Mouse (Mus musculus) lung, embryonic 15.5 days (tissue): ENCODE results near the gene Wdr90. TPM values are rescaled to one million over a fixed set of nuclear protein-coding genes. Genes with fewer than 3 reads are reported as not detected.

Experiments used
- ATAC-seq: fragments of 200-750 bp; cut with Nextera tagmentation; 2 replicates; pipeline ENCODE4 v1.8.0; 2017; ENCODE audit warnings: moderate number of reproducible peaks, borderline replicate concordance; ENCODE audit not compliant: low FRiP score, low TSS enrichment; ENCODE audit errors: extremely low read depth
- H3K27ac ChIP-seq: fragments of 300-500 bp; sonication (generic); 2 replicates; pipeline ENCODE4 v1.5.1; 2015; ENCODE audit warnings: moderate library complexity, mild to moderate bottlenecking, inconsistent platforms
- H3K27me3 ChIP-seq: fragments of 300-500 bp; sonication (generic); 2 replicates; pipeline ENCODE4 v1.6.1; 2015; ENCODE audit warnings: inconsistent platforms
- H3K36me3 ChIP-seq: fragments of 300-500 bp; sonication (generic); 2 replicates; pipeline ENCODE4 v1.6.1; 2015; ENCODE audit warnings: inconsistent platforms
- H3K4me1 ChIP-seq: fragments of 300-500 bp; sonication (generic); 2 replicates; pipeline ENCODE4 v1.6.1; 2015; ENCODE audit warnings: inconsistent platforms
- H3K4me2 ChIP-seq: fragments of 300-500 bp; sonication (generic); 2 replicates; pipeline ENCODE4 v1.6.1; 2015; ENCODE audit warnings: inconsistent platforms, mild to moderate bottlenecking, moderate library complexity
- H3K4me3 ChIP-seq: fragments of 300-500 bp; sonication (generic); 2 replicates; pipeline ENCODE4 v1.5.1; 2015; ENCODE audit warnings: mild to moderate bottlenecking, inconsistent platforms
- H3K9ac ChIP-seq: fragments of 300-500 bp; sonication (generic); 2 replicates; pipeline ENCODE4 v1.6.1; 2015; ENCODE audit warnings: inconsistent platforms
- H3K9me3 ChIP-seq: fragments of 300-500 bp; sonication (generic); 2 replicates; pipeline ENCODE4 v1.6.1; 2016; ENCODE audit warnings: inconsistent platforms
- WGBS: fragments of 180-500 bp; shearing (Covaris S2); methylation state at CpG from one replicate; pipeline ENCODE4 v1.1.7; 2015; 5-methylcytosine and 5-hydroxymethylcytosine counted together
- polyA plus RNA-seq: library from polyadenylated mRNA; unstranded; fragments of >200 nt; fragmentation: Nextera tagmentation; extraction: Ambion mirVana; gene quantifications from 2 replicates; pipeline ENCODE4 v1.2.1, GENCODE M21; 2015

The Wdr90 gene
- polyA plus RNA-seq, 1 experiment from 2014 or later, result 32.2 TPM

DNA sequence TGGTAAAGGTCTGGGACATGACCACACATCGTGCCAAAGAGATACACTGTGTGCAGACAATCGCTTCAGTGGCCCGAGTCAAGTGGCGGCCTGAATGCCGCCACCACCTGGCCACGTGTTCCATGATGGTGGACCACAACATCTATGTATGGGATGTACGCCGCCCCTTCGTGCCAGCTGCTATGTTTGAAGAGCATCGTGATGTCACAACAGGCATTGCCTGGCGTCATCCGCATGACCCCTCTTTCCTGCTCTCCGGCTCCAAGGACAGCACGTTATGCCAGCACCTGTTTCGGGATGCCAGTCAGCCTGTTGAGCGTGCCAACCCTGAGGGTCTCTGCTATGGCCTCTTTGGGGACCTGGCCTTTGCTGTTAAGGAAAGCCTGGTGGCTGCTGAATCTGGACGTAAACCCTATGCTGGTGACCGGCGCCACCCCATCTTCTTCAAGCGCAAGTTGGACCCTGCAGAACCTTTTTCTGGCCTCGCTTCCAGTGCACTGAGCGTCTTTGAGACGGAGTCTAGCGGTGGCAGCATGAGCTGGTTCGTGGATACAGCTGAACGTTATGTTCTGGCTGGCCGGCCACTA, 35.2 kb downstream of the Wdr90 start:
- Histone ChIP-seq H3K4me2 (no peak overlapping the region), H3K4me3 (no peak overlapping the region), H3K9me3 (no peaks in the 10 kb centered on the region), H3K27ac (no peak overlapping the region), H3K4me1 (peaks cover 44% of the 10 kb centered on the region), H3K27me3 (peaks cover 16% of the 10 kb centered on the region; the same call in 1 of the 2 replicates), H3K36me3 (peaks cover 32% of the 10 kb centered on the region), H3K9ac (no peak overlapping the region)
- WGBS, result 90% methylated on average over 27 of the region's 27 CpGs
- no peak for ATAC-seq

DNA sequence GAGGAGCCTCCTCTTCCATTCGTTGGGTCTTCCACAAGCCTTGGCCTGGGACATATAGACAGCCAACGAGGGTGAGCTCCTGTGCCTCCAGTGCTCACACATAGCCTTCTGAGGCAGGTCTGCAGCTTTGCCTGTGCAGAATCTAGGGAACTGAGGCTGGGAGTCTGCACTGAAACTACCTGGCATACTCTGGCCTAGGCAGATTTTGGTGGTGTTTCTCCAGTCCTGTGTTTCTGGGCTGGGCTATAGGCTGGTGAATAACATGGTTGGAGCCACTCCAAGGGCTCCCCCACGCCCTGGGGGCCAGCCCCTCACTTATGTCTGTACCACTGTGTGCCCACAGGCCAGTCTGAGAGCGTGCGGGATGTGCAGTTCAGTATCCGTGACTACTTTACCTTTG, 36.0 kb downstream of the Wdr90 start:
- no peak overlapping the region for H3K9ac ChIP-seq
- peaks cover 23% of the 10 kb centered on the region for H3K27me3 ChIP-seq
- H3K4me1 ChIP-seq, result peaks cover 37% of the 10 kb centered on the region
- peak overlapping the region; percentile 74; the same call in 1 of the 2 replicates for H3K4me2 ChIP-seq
- no peak for ATAC-seq
- H3K4me3 ChIP-seq, result no peak overlapping the region
- WGBS, result 85% methylated on average over 6 of the region's 6 CpGs
- peaks cover 25% of the 10 kb centered on the region for H3K36me3 ChIP-seq
- no peak overlapping the region for H3K27ac ChIP-seq
- no peaks in the 10 kb centered on the region for H3K9me3 ChIP-seq

DNA sequence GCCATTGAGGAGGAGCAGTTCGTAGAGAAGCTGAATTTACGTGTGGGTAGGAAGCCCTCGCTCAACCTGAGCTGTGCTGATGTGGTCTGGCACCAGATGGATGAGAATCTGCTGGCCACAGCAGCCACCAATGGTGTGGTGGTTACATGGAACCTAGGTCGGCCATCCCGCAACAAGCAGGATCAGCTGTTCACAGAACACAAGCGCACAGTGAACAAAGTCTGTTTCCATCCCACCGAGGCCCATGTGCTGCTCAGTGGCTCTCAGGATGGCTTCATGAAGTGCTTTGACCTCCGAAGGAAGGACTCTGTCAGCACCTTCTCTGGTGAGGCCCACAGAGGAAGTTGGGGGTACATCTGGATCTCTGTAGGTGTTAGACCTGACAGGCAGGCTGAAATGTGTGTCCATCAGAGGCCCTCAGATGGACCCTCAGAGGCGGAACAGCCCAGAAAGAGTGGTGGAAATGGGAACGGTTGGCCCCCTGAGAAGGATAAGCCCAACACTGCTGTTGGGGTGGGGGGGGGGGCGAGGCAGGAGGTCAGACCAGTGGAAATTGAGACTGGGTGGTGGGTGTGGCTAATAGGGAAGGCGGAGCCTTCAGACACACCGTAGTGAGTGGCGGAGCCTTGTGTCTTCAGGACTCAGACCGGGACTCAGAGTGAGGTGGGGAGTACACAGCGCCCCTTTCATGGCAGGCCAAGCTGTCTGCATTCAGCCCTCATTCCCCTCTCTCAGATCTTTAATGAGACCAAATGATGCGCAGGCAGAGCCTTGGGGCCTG, 36.7 kb downstream of the Wdr90 start:
- no peak for ATAC-seq
- Histone ChIP-seq H3K9ac (peak overlapping the region; percentile 47), H3K27me3 (peaks cover 30% of the 10 kb centered on the region), H3K9me3 (no peaks in the 10 kb centered on the region), H3K4me1 (peaks cover 29% of the 10 kb centered on the region), H3K27ac (no peak overlapping the region), H3K4me3 (peak overlapping the region; percentile 51), H3K4me2 (peak overlapping the region; percentile 74), H3K36me3 (peaks cover 19% of the 10 kb centered on the region)
- WGBS, result 62% methylated on average over 16 of the region's 17 CpGs

DNA sequence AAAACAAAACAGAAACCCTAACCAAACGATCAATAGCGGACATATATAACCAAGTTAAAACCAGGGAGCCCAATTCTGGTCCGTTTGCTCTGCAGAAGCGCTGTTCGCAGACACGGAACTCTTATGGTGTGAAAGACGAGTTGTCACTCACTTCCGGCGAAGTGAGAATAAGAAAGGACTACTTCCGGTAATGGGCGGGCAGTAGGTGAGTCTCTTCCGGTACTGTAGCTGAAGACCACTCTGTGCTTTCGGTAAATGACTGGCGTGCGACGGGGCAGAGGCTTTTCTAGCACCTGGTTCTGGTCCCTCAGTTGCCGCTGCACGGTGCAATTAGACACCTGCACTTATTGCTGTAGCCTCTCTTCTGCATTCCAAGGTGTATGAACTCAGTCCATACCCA, 37.8 kb downstream of the Wdr90 start, which contains the start of gene Wdr24:
Gene Wdr24 (plus strand): TSS at position 176 of the 400 bp plus-strand sequence.
- peak within 1 kb of the TSS; percentile 45; the same call in 1 of the 2 replicates for H3K27ac ChIP-seq
- H3K4me3 ChIP-seq, result peak within 1 kb of the TSS; percentile 51
- WGBS, result under 1% methylated on average over 18 of the region's 18 CpGs
- peaks cover 19% of the 10 kb centered on the region for H3K36me3 ChIP-seq
- peak within 1 kb of the TSS; percentile 47 for H3K9ac ChIP-seq
- no peaks in the 10 kb centered on the region for H3K9me3 ChIP-seq
- H3K4me2 ChIP-seq, result peak within 1 kb of the TSS; percentile 74
- H3K27me3 ChIP-seq, result peaks cover 41% of the 10 kb centered on the region
- peak; percentile 56; the same call in 1 of the 2 replicates for ATAC-seq
- peaks cover 23% of the 10 kb centered on the region for H3K4me1 ChIP-seq

DNA sequence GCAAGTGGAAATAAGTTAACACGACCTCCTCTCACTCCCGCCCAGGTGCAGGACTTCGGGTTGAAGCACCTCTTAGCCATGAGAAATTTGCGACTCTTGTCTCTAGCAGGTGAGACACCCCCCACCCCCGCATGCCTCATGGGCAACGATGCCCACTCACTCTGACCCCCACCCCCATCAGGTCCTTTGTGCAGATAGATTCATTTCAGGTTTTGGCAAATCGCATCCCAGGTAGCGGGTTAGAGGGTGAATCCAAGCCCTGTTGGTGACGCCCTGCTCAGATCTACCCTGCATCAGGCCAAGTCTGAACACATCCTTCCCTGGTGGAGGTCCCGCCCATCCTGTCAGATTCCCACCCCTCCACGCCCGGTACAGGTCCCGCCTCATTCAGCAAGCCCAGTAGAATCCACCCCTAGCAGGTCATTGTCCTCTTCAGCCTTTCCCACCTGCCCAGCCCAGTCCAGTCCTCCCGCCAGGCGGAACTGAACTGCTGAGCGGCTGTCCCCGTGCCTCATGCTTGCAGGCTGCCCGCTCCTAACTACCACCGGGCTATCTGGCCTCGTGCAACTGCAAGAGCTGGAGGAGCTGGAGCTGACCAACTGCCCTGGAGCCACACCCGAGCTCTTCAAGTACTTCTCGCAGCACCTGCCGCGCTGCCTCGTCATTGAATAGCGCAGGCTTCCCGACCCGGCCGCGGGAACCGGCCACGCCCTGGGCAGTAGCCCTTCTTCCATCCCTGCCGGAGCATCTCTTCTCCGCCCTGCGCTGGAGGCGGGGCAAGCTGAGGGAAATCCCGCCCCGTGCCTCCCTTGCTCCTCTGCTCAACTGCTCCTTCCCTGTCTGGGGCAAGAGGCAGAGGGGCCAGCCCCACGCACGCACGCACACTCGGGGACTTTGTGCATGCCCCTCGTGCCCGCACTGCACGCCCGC, 42.2 kb downstream of the Wdr90 start:
- Histone ChIP-seq H3K4me1 (peaks cover 4% of the 10 kb centered on the region), H3K27me3 (peaks cover 52% of the 10 kb centered on the region), H3K4me3 (no peak overlapping the region), H3K36me3 (no peaks in the 10 kb centered on the region), H3K9ac (no peak overlapping the region), H3K27ac (no peak overlapping the region), H3K9me3 (no peaks in the 10 kb centered on the region), H3K4me2 (0 out of 2 replicates have a peak overlapping the region, but pooled peaks have one; percentile 10)
- WGBS, result 9% methylated on average over 46 of the region's 46 CpGs
- ATAC-seq, result no peak

DNA sequence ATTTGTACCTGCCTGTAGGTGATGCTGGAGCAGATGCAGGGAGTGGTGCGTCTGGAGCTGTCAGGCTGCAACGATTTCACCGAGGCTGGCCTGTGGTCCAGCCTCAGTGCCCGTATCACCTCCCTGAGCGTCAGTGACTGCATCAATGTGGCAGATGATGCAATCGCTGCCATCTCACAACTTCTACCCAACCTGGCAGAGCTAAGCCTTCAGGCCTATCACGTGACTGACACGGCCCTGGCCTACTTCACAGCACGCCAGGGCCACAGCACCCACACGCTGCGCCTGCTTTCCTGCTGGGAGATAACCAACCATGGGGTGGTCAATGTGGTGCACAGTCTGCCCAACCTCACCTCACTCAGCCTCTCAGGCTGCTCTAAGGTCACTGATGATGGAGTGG, 43.6 kb downstream of the Wdr90 start:
- H3K4me2 ChIP-seq, result no peak overlapping the region
- no peak for ATAC-seq
- no peak overlapping the region for H3K27ac ChIP-seq
- 76% methylated on average over 11 of the region's 11 CpGs for WGBS
- H3K4me3 ChIP-seq, result no peak overlapping the region
- no peak overlapping the region for H3K9ac ChIP-seq
- peaks cover 56% of the 10 kb centered on the region for H3K27me3 ChIP-seq
- no peaks in the 10 kb centered on the region for H3K9me3 ChIP-seq
- no peaks in the 10 kb centered on the region for H3K36me3 ChIP-seq
- H3K4me1 ChIP-seq, result no peaks in the 10 kb centered on the region; the same call in 1 of the 2 replicates

DNA sequence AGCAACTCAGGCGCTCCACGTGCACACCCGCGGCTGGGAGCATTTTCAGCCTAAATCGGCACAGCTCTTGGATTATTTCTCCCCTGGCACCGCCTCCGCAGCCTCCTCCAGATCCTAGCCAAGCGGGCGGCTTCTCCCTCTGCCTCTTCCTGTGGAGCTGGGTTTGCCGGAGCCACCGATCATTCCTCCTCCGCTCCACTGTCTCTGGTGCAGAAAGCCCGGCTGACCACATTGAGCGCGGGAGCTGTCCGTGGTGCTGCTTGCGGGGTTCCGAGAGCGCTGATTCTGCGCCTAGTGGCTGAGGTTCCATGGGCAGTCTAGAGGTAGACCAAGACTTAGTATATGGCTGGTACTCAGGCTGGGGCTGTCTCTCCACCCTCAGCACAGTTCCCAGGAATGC, 47.8 kb downstream of the Wdr90 start:
- no peak for ATAC-seq
- Histone ChIP-seq H3K27me3 (peaks cover 58% of the 10 kb centered on the region), H3K4me1 (peaks cover 16% of the 10 kb centered on the region), H3K4me3 (no peak overlapping the region), H3K36me3 (no peaks in the 10 kb centered on the region), H3K9me3 (no peaks in the 10 kb centered on the region), H3K4me2 (no peak overlapping the region), H3K27ac (no peak overlapping the region), H3K9ac (no peak overlapping the region)
- 3% methylated on average over 20 of the region's 20 CpGs for WGBS

DNA sequence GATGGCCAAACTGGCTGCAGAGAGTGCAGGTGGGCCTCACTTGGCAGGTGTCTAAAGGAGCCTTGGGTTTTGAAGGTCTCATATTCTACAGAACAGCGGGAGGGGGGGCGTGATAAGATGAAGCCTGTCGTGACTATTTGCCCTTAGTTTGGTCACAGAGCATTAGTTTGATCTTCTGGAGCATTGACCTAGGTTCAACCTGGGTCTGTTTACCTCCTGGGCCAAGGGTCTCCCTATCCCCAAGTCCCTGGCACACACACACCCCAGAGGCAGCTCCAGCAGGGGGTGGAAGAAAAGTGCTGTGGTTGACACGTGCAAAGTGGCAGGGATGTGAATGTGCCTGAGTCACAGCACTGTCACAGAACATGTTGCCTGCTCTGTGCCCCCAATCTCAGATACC, 50.4 kb downstream of the Wdr90 start:
- H3K27me3 ChIP-seq, result peaks cover 54% of the 10 kb centered on the region

DNA sequence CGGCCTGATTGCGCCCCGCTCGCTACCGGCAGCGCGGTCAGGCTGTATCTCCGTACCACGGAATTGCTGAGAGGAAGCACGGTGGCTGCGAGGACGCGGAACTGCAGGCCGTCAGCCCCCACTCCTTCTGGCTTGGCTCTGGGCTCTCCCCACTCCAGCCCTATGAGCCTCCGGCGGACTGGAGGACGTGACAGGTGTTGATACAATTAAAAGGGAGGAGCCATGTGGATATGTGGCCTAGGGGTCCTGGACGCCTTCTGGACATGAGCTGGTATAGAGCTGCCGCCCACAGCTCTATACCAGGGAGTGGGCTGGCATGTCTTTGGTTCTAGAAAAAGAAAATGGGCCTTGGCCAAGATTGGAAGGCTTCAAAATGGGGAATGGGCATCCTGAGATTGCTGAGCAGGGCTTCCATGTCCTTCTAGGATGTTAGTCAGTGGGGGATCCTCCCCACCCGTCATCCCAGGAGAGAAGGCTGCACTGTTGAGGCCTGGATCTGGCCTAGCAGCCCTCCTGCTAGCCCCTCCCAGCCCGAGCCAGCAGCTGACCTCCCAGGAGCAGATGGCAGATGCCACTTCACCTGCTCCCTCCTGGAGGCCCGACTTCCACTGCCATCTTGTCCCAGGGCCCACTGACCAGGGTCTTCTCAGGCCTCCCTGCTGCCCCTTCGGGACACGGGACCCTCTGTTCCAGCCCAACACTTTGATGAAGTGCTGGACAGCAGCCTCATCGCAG, 51.5 kb downstream of the Wdr90 start:
- H3K9me3 ChIP-seq, result no peaks in the 10 kb centered on the region
- H3K27me3 ChIP-seq, result peaks cover 54% of the 10 kb centered on the region
- H3K36me3 ChIP-seq, result no peaks in the 10 kb centered on the region
- WGBS, result 7% methylated on average over 25 of the region's 25 CpGs
- H3K4me3 ChIP-seq, result peak overlapping the region; percentile 52
- ATAC-seq, result no peak
- H3K4me2 ChIP-seq, result peak overlapping the region; percentile 94
- peaks cover 16% of the 10 kb centered on the region for H3K4me1 ChIP-seq
- H3K9ac ChIP-seq, result peak overlapping the region; percentile 33
- no peak overlapping the region for H3K27ac ChIP-seq

More for the DNA sequence above, 50.4 kb downstream of the Wdr90 start:
- Histone ChIP-seq H3K36me3 (no peaks in the 10 kb centered on the region), H3K4me3 (no peak overlapping the region), H3K27ac (no peak overlapping the region), H3K9me3 (no peaks in the 10 kb centered on the region), H3K4me2 (no peak overlapping the region), H3K9ac (no peak overlapping the region), H3K4me1 (peaks cover 16% of the 10 kb centered on the region)
- WGBS, result 65% methylated on average over 4 of the region's 4 CpGs
- ATAC-seq, result no peak

DNA sequence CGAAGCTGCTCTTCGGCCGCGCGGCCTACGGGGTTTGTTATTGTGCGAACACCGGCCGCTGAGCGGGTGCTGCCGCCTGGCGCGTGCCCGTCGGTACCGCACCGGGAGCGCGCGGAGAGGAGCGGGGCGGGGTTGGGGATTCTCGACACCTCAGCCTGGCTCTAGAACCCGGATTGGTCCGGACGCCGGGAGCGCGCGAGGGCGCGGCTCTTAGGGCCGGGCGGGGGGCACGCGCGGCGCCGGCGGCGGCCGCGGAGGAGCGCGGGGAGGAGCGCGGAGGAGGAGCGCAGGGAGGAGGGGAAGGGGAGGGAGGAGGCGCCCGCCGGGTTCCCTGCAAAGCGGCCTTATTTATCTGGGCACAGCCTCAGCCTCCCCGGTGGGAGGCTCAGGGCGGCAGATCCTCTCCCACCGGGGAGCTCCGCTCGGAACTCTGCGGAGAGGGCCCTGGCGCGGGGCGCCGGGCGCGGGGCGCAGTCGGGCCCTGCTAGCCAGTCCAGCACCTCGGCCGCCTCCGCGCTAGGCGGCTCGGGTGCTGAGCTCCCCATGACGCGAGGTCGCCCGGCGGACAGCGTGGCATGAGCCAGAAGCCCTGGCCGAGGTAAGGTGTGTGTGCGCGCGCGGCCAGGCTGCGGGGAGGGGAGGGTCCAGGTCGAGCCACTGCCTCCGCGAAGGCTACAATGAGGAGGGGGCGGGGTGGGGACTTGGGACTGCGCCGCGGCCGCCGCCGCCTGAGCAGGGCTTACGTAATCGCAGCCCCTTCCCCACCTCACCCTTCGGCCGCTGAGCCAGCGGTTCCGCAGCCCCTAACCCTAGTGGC, 52.3 kb downstream of the Wdr90 start, which contains the start of gene Fbxl16:
Gene Fbxl16 (plus strand): TSS at position 297 of the 817 bp plus-strand sequence.
- peak within 1 kb of the TSS; percentile 52 for H3K4me3 ChIP-seq
- ATAC-seq, result peak; percentile 66
- no peak within 1 kb of the TSS for H3K27ac ChIP-seq
- H3K4me2 ChIP-seq, result peak within 1 kb of the TSS; percentile 94
- H3K4me1 ChIP-seq, result peaks cover 16% of the 10 kb centered on the region
- H3K9me3 ChIP-seq, result no peaks in the 10 kb centered on the region
- peak within 1 kb of the TSS; percentile 33 for H3K9ac ChIP-seq
- under 1% methylated on average over 72 of the region's 100 CpGs for WGBS
- no peaks in the 10 kb centered on the region for H3K36me3 ChIP-seq
- H3K27me3 ChIP-seq, result peaks cover 54% of the 10 kb centered on the region
